Mouse (Mus musculus) olfactory bulb, adult 2 months (tissue): ENCODE data around the gene Trappc5.

ENCODE experiments used
- CTCF ChIP-seq: fragments of 200-500 bp; IDR thresholded peaks from 2 replicates; pipeline ENCODE4 v1.5.1; 2012; ENCODE audit warnings: low read depth, mild to moderate bottlenecking, low read length, moderate library complexity; ENCODE audit not compliant: insufficient read depth
- POLR2A ChIP-seq: fragments of 200-500 bp; IDR thresholded peaks from 2 replicates; pipeline ENCODE4 v1.6.1; 2012; ENCODE audit warnings: mild to moderate bottlenecking, low read depth, low read length, moderate library complexity; ENCODE audit not compliant: insufficient read depth

DNA sequence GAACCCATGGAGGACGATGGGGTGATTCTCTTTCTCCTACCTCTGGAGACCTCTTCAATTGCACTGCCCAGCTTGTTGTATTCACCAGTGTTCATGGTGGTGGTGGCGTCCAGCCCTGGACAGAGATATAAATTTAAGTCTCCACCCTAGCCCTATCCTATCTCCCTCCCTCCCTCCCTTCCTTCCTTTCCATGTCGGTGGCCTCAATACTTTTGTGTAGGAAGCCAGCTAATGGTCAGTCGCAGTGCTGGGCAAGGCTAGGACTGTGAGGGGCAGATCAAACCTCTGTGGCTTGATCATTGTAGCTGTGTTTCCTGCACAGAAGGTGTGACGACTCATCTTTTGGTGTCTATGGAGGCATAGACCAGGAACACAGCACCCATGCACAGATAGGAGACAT, 44.5 kb downstream of the Trappc5 start, which contains the start of gene Clec4g:
- TF ChIP-seq CTCF (no peak), POLR2A (no peak)
